41 mouse cellular contexts compared by ENCODE assay signal in genomic region chr15:10375404-10375803, GRCm38 (mm10). TPM values are rescaled to one million over a fixed set of nuclear protein-coding genes. Genes with fewer than 3 reads are reported as not detected.
"Had no signal": no experiment of that assay in that cellular context is flagged by ENCODE, and none has a peak within 500 bp of the region (broad histone marks: within the 10 kb centered on the region; RNA-seq: fewer than 3 reads in every experiment).

No protein-coding gene starts in this region.

- H3K4me1 ChIP-seq: hindbrain, embryonic 10.5 days; hindbrain, embryonic 12.5 days; intestine, embryonic 15.5 days; limb, embryonic 13.5 days had no signal

- ATAC-seq: forebrain, embryonic 16.5 days; hindbrain, embryonic 16.5 days; inflammation-experienced regulatory T-cells, adult 6 months; intestine, embryonic 15.5 days; intestine, postnatal 0 days had no signal

- H3K27me3 ChIP-seq: heart, embryonic 12.5 days; hindbrain, embryonic 12.5 days; intestine, embryonic 15.5 days; limb, embryonic 13.5 days had no signal

- DNase-seq: gastrocnemius, adult 2 months; gastrocnemius, postnatal 10 days; gastrocnemius, postnatal 25 days; heart, adult 18-20 months; heart, postnatal 4 days; kidney, adult 18-20 months; kidney, adult 8-10 months; kidney, postnatal 10 days; kidney, postnatal 25 days; kidney, postnatal 4 days; layer of hippocampus, adult 9-11 months; layer of hippocampus, postnatal 36 days; left cerebral cortex, postnatal 4 days had no signal

- H3K27ac ChIP-seq: gastrocnemius, adult 2 months; heart, embryonic 10.5 days; hindbrain, embryonic 10.5 days; hindbrain, embryonic 12.5 days; hindbrain, embryonic 14.5 days; intestine, embryonic 15.5 days; layer of hippocampus, adult 2 months; limb, embryonic 13.5 days had no signal

- H3K9ac ChIP-seq: heart, embryonic 12.5 days; hindbrain, embryonic 12.5 days; hindbrain, embryonic 14.5 days; intestine, embryonic 15.5 days; limb, embryonic 13.5 days had no signal

- H3K9me3 ChIP-seq: heart, embryonic 10.5 days; heart, embryonic 12.5 days; hindbrain, embryonic 10.5 days; hindbrain, embryonic 12.5 days; intestine, embryonic 15.5 days; limb, embryonic 13.5 days had no signal

- H3K4me2 ChIP-seq: heart, embryonic 12.5 days; hindbrain, embryonic 12.5 days; hindbrain, embryonic 14.5 days; intestine, embryonic 15.5 days; limb, embryonic 13.5 days had no signal

- H3K36me3 ChIP-seq: heart, embryonic 10.5 days; heart, embryonic 12.5 days; hindbrain, embryonic 10.5 days; hindbrain, embryonic 12.5 days; intestine, embryonic 15.5 days; limb, embryonic 13.5 days had no signal

- H3K4me3 ChIP-seq: gastrocnemius, adult 2 months; heart, embryonic 10.5 days; heart, embryonic 12.5 days; hindbrain, embryonic 10.5 days; hindbrain, embryonic 12.5 days; intestine, embryonic 15.5 days; layer of hippocampus, adult 2 months; limb, embryonic 13.5 days had no signal

RNA-seq across cellular contexts. Expression of gene Agxt2, which starts 17.1 kb away (rescaled TPM):
- total RNA-seq: gastrocnemius, adult 2 months; gastrocnemius, postnatal 10 days; gastrocnemius, postnatal 25 days; granulocyte monocyte progenitor cell, adult 5-6 weeks; heart, adult 8-10 months; heart, postnatal 10 days; heart, postnatal 25 days; heart, postnatal 4 days; layer of hippocampus, adult 2 months; layer of hippocampus, postnatal 14 days; layer of hippocampus, postnatal 36 days; left cerebral cortex, adult 18-20 months; left cerebral cortex, adult 8-10 months; left cerebral cortex, postnatal 10 days; left cerebral cortex, postnatal 25 days; left cerebral cortex, postnatal 4 days had no signal
- polyA plus RNA-seq: forebrain, embryonic 16.5 days; frontal cortex, adult 2 months; heart, embryonic 12.5 days; heart, embryonic 14.5 days; heart, embryonic 16.5 days; hindbrain, embryonic 10.5 days; hindbrain, embryonic 12.5 days; hindbrain, embryonic 14.5 days; hindbrain, embryonic 16.5 days; inflammation-experienced regulatory T-cells, adult 6 months; limb, embryonic 11.5 days; limb, embryonic 13.5 days had no signal

RNA-seq across cellular contexts. Expression of gene Gm21973, which starts 50.2 kb away (rescaled TPM):
- total RNA-seq: gastrocnemius, adult 2 months; gastrocnemius, postnatal 10 days; gastrocnemius, postnatal 25 days; gastrocnemius, postnatal 4 days; granulocyte monocyte progenitor cell, adult 5-6 weeks; heart, adult 18-20 months; heart, adult 8-10 months; heart, postnatal 10 days; heart, postnatal 25 days; heart, postnatal 4 days; layer of hippocampus, adult 2 months; layer of hippocampus, postnatal 14 days; layer of hippocampus, postnatal 36 days; left cerebral cortex, adult 18-20 months; left cerebral cortex, adult 8-10 months; left cerebral cortex, postnatal 10 days; left cerebral cortex, postnatal 25 days; left cerebral cortex, postnatal 4 days had no signal
- polyA plus RNA-seq: forebrain, embryonic 16.5 days; frontal cortex, adult 2 months; heart, embryonic 10.5 days; heart, embryonic 12.5 days; heart, embryonic 14.5 days; heart, embryonic 16.5 days; hindbrain, embryonic 10.5 days; hindbrain, embryonic 12.5 days; hindbrain, embryonic 14.5 days; hindbrain, embryonic 16.5 days; inflammation-experienced regulatory T-cells, adult 6 months; intestine, embryonic 15.5 days; intestine, postnatal 0 days; kidney, embryonic 14.5 days; kidney, embryonic 16.5 days; limb, embryonic 11.5 days; limb, embryonic 13.5 days had no signal
